Mouse (Mus musculus) kidney, adult 2 months (tissue): Measurements from ENCODE around the gene Prkab2.

ENCODE experiments used
- CTCF ChIP-seq: fragments of 200-500 bp; conservative IDR thresholded peaks from 2 replicates; pipeline ENCODE4 v1.5.1; 2011; ENCODE audit warnings: low read depth, mild to moderate bottlenecking, control low read depth, low read length, moderate library complexity, mixed read lengths; ENCODE audit not compliant: insufficient read depth, insufficient read length
- POLR2A ChIP-seq: fragments of 200-500 bp; IDR thresholded peaks from one replicate; pipeline ENCODE4 v1.6.1; 2011; ENCODE audit warnings: low read depth, low read length, control low read depth

DNA sequence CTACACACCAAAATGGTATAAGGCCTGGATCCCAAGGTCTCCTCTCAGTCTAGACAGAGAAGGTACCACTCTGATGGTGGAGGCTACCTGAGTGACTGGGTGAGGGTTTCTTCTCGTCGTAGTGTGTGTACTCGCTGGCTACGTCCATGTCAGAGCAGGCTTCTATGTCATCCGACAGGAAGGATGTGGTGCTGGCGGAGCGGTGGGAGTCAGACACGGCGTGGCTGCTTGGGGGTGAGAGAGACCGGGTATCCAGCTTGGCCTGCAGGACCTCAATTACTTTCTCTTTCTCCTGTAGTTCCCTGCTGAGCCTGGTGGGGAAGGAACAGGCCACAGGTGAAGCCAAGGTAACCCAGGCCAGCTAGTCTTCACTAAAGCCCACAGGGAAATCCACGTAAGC, 52.1 kb downstream of the Prkab2 start:
- TF ChIP-seq POLR2A (no peak), CTCF (no peak)
